Mouse (Mus musculus): ENCODE measurements around the gene Sapcd1. TPM values are rescaled to one million over a fixed set of nuclear protein-coding genes. Genes with fewer than 3 reads are reported as not detected.
A peak's percentile ranks its signal among the peaks of the same experiment; 100 is the strongest.

Sapcd1 gene
- total RNA-seq, 4 experiments from 2014 or later = not detected

DNA sequence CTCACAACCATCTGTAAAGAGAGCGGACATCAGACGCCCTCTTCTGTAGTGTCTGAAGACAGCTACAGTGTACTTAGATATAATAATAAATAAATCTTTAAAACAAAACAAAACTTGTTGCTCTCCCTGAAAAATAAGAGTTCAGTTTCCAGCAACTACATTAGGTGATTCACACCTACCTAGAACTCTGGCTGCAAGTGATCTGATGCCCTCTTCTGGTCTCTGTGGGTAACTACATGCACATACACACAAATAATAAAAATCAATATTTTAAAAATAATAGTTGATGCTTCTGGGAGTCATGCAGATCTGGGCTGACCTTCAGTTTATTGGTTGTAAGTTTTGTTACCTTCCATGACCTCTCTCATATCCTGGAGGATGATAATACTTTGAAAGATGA lies 43.6 kb downstream of the Sapcd1 start:
- DNase-seq (ENCODE audit: low spot score in 2 of 2) = no peak

- no peak for DNase-seq (ENCODE audit: low spot score in 2 of 2)
Measured at GRCm38 (mm10) chr17:34982328-34982727, 45.5 kb downstream of the Sapcd1 start.

DNA sequence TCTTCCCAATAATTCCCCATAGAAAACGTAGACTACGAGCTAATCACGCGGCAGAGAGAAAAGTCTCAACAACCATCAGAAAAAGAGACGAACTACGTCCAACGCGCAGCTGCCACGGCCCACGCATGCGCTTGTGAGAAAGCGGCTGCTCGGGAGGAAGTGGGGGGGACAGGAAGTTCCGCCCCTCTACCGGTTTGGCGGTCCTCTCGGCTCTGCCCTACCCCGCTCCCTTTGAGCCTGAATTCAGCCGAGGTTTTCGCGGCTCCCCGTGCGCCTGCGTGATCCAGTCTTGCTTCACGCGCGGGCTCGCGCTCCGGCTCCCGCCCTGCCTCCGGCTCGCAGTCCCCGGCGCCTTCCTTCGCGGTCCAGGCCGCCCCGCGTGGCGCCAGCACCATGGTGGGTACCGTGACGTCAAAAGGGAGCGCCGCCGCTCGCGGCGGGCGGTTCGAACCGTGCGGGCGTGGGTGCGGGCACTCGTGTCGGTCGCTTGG lies 46.1 kb downstream of the Sapcd1 start, which contains the start of gene Lsm2:
Gene Lsm2 (plus strand): TSS at position 173 of the 491 bp plus-strand sequence.
- DNase-seq (ENCODE audit: low spot score in 2 of 2) = peak; percentile 81 to 86

DNA sequence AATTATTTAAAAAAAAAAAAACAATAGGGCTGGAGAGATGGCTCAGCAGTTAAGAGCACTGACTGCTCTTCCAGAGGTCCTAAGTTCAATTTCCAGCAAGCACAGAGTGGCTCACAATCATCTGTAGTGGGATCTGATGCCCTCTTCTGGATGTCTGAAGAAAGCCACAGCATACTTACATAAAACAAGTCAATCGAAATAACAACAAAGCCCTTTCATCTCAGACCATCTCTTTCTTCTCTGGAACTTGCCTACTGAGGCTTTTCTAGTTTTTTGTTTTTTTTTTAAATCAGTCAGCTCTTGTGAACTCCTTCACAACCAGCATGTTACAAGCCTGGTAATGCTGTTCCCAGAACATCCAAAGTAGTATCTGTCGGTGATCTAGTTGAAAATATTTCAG lies 47.2 kb downstream of the Sapcd1 start:
- DNase-seq (ENCODE audit: low spot score in 2 of 2) = no peak

GRCm38 (mm10) chr17:34979631-34980030 lies 48.2 kb downstream of the Sapcd1 start:
- DNase-seq (ENCODE audit: low spot score in 2 of 2) = no peak

GRCm38 (mm10) chr17:34978239-34978638 lies 49.6 kb downstream of the Sapcd1 start:
- no peak for DNase-seq (ENCODE audit: low spot score in 2 of 2)

DNA sequence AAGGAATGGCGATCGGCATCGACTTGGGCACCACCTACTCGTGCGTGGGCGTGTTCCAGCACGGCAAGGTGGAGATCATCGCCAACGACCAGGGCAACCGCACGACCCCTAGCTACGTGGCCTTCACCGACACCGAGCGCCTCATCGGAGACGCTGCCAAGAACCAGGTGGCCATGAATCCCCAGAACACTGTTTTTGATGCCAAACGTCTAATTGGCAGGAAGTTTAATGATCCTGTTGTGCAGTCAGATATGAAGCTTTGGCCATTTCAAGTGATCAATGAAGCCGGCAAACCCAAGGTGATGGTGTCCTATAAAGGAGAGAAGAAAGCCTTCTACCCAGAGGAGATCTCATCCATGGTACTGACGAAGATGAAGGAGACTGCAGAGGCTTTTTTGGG lies 50.8 kb downstream of the Sapcd1 start:
- DNase-seq (ENCODE audit: low spot score in 2 of 2) = no peak

Other genes starting within 250 kb of the Sapcd1 start
- gene Cyp21a1, start 223.5 kb downstream of the Sapcd1 start, total RNA-seq (2022) = 1 to 10 TPM in 1 of 4 experiments, under 1 TPM in 1, not detected in 2; 0.34 to 3.1 TPM
- 1 to 10 TPM; 5.6 to 8.0 (median 6.9) TPM for gene Stk19, start 191.1 kb downstream of the Sapcd1 start, total RNA-seq (2022)
- 1 to 10 TPM; 7.3 to 9.9 (median 8.6) TPM for gene Dxo, start 191.0 kb downstream of the Sapcd1 start, total RNA-seq (2022)
- gene Skiv2l, start 177.8 kb downstream of the Sapcd1 start, total RNA-seq (2022) = 10 to 100 TPM; 21.3 to 23.4 (median 21.9) TPM
- 10 to 100 TPM in 1 of 4 experiments, 1 to 10 TPM in 3; 7.6 to 10.4 (median 8.9) TPM for gene Nelfe, start 177.6 kb downstream of the Sapcd1 start, total RNA-seq (2022)
- 1 to 10 TPM in 3 of 4 experiments, under 1 TPM in 1; 0.56 to 6.3 (median 2.8) TPM for gene Cfb, start 165.5 kb downstream of the Sapcd1 start, total RNA-seq (2022)
- gene Zbtb12, start 148.5 kb downstream of the Sapcd1 start, total RNA-seq (2022) = 1 to 10 TPM; 7.3 to 7.9 (median 7.6) TPM
- gene Gm20547, start 146.0 kb downstream of the Sapcd1 start, total RNA-seq (2022) = not detected
- gene C2, start 129.8 kb downstream of the Sapcd1 start, total RNA-seq (2022) = 1 to 10 TPM in 3 of 4 experiments, under 1 TPM in 1; 0.73 to 2.3 (median 2.2) TPM
- gene Ehmt2, start 129.5 kb downstream of the Sapcd1 start, total RNA-seq (2022) = 10 to 100 TPM; 31.2 to 37.2 (median 33.4) TPM
- under 1 TPM in 2 of 4 experiments, not detected in 2; 0.15 TPM for gene Slc44a4, start 113.5 kb downstream of the Sapcd1 start, total RNA-seq (2022)
- 10 to 100 TPM in 2 of 4 experiments, 1 to 10 TPM in 2; 8.8 to 11.6 (median 10.5) TPM for gene Neu1, start 96.8 kb downstream of the Sapcd1 start, total RNA-seq (2022)
- 10 to 100 TPM in 1 of 4 experiments, 1 to 10 TPM in 3; 2.4 to 13.6 (median 3.7) TPM for gene Hspa1b, start 68.8 kb downstream of the Sapcd1 start, total RNA-seq (2022)
- not detected for gene Gm20481, start 58.1 kb downstream of the Sapcd1 start, total RNA-seq (2022)
- 10 to 100 TPM in 1 of 4 experiments, 1 to 10 TPM in 3; 4.2 to 17.8 (median 5.3) TPM for gene Hspa1a, start 55.9 kb downstream of the Sapcd1 start, total RNA-seq (2022)
- gene Hspa1l, start 55.3 kb downstream of the Sapcd1 start, total RNA-seq (2022) = 10 to 100 TPM; 19.4 to 26.1 (median 20.2) TPM
- gene Lsm2, start 46.2 kb downstream of the Sapcd1 start, total RNA-seq (2022) = 10 to 100 TPM; 11.7 to 15.7 (median 13.0) TPM
- 10 to 100 TPM; 37.3 to 42.8 (median 41.0) TPM for gene Vars, start 27.0 kb downstream of the Sapcd1 start, total RNA-seq (2022)
- 10 to 100 TPM in 3 of 4 experiments, 1 to 10 TPM in 1; 8.0 to 18.8 (median 13.7) TPM for gene Vwa7, start 11.4 kb downstream of the Sapcd1 start, total RNA-seq (2022)
- gene Msh5, start 18.7 kb upstream of the Sapcd1 start, total RNA-seq (2022) = not detected
- gene Clic1, start 21.9 kb upstream of the Sapcd1 start, total RNA-seq (2022) = 1 to 10 TPM; 5.2 to 9.0 (median 6.6) TPM
- gene Ddah2, start 31.0 kb upstream of the Sapcd1 start, total RNA-seq (2022) = 1 to 10 TPM; 4.3 to 6.2 (median 5.1) TPM
- gene Ly6g6c, start 37.4 kb upstream of the Sapcd1 start, total RNA-seq (2022) = not detected
- not detected for gene Mpig6b, start 38.2 kb upstream of the Sapcd1 start, total RNA-seq (2022)
- not detected for gene Ly6g6e, start 48.9 kb upstream of the Sapcd1 start, total RNA-seq (2022)
- 1 to 10 TPM in 1 of 4 experiments, under 1 TPM in 2, not detected in 1; 0.53 to 1.8 (median 0.99) TPM for gene Ly6g6d, start 50.0 kb upstream of the Sapcd1 start, total RNA-seq (2022)
- not detected for gene Ly6g6f, start 57.6 kb upstream of the Sapcd1 start, total RNA-seq (2022)
- gene Abhd16a, start 61.2 kb upstream of the Sapcd1 start, total RNA-seq (2022) = 100 to 1,000 TPM in 1 of 4 experiments, 10 to 100 TPM in 3; 84.1 to 107 (median 92.9) TPM
- not detected for gene Ly6g5c, start 80.3 kb upstream of the Sapcd1 start, total RNA-seq (2022)
- gene Ly6g5b, start 87.4 kb upstream of the Sapcd1 start, total RNA-seq (2022) = not detected
- gene Gpank1, start 93.4 kb upstream of the Sapcd1 start, total RNA-seq (2022) = 10 to 100 TPM in 1 of 4 experiments, 1 to 10 TPM in 3; 8.6 to 11.4 (median 9.3) TPM
- 100 to 1,000 TPM; 169 to 216 (median 180) TPM for gene Csnk2b, start 94.0 kb upstream of the Sapcd1 start, total RNA-seq (2022)
- 10 to 100 TPM; 13.6 to 22.6 (median 17.0) TPM for gene D17H6S53E, start 98.4 kb upstream of the Sapcd1 start, total RNA-seq (2022)
- gene Apom, start 104.0 kb upstream of the Sapcd1 start, total RNA-seq (2022) = not detected
- gene Bag6, start 107.2 kb upstream of the Sapcd1 start, total RNA-seq (2022) = 100 to 1,000 TPM; 206 to 247 (median 236) TPM
- 10 to 100 TPM; 90.5 to 98.3 (median 94.6) TPM for gene Prrc2a, start 136.9 kb upstream of the Sapcd1 start, total RNA-seq (2022)
- gene Aif1, start 148.1 kb upstream of the Sapcd1 start, total RNA-seq (2022) = under 1 TPM in 2 of 4 experiments, not detected in 2; 0.52 to 0.72 TPM
- under 1 TPM in 2 of 4 experiments, not detected in 2; 0.73 to 0.92 TPM for gene Lst1, start 160.4 kb upstream of the Sapcd1 start, total RNA-seq (2022)
- gene Ltb, start 166.4 kb upstream of the Sapcd1 start, total RNA-seq (2022) = not detected
- gene Tnf, start 174.0 kb upstream of the Sapcd1 start, total RNA-seq (2022) = under 1 TPM in 1 of 4 experiments, not detected in 3; 0.31 TPM
- under 1 TPM; 0.53 to 0.76 (median 0.65) TPM for gene Lta, start 177.3 kb upstream of the Sapcd1 start, total RNA-seq (2022)
- gene Gm16181, start 192.8 kb upstream of the Sapcd1 start, total RNA-seq (2022) = not detected
- gene Atp6v1g2, start 205.6 kb upstream of the Sapcd1 start, total RNA-seq (2022) = 1 to 10 TPM; 1.3 to 2.3 (median 1.9) TPM
- gene Nfkbil1, start 207.8 kb upstream of the Sapcd1 start, total RNA-seq (2022) = 1 to 10 TPM; 6.3 to 8.6 (median 8.0) TPM
- 10 to 100 TPM; 77.1 to 93.9 (median 81.7) TPM for gene Ddx39b, start 213.7 kb upstream of the Sapcd1 start, total RNA-seq (2022)
- 10 to 100 TPM; 31.3 to 52.9 (median 41.7) TPM for gene H2-D1, start 234.7 kb upstream of the Sapcd1 start, total RNA-seq (2022)

Data from gastrocnemius, adult 8-10 months (tissue).